Mouse (Mus musculus) spleen, adult 18-20 months (tissue): ENCODE data around the gene Tyro3.

Experiments used
- DNase-seq, 2 experiments: peaks; one replicate each; pipeline ENCODE4 v3.0.0; 2022; ENCODE audit warnings: mixed read lengths in 2 of 2

The Tyro3 gene

DNA sequence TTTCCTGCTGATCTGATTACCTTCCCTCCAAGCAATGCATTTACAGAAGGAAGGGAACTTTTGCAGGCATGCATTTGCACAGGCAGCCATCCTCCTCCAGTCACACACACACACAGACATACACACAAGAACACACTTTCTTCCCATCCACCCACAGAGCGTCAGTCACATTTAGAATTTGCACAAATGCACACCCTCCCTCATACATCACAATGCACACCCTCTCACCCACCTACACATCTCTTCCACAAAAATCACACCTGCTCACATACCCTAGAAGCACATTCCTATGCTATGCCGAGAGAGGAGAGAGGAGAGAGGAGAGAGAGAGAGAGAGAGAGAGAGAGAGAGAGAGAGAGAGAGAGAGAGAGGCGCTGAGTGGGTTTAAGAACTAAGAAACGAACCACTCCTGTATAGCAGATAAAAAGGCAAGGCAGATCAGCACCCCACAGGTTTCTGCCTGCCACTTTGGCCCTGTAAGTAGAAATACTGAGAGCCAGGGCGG is at the start of gene Tyro3:
Tyro3 (plus strand) TSS at position 455 of the 505 bp plus-strand sequence.
- DNase-seq: no peak

DNA sequence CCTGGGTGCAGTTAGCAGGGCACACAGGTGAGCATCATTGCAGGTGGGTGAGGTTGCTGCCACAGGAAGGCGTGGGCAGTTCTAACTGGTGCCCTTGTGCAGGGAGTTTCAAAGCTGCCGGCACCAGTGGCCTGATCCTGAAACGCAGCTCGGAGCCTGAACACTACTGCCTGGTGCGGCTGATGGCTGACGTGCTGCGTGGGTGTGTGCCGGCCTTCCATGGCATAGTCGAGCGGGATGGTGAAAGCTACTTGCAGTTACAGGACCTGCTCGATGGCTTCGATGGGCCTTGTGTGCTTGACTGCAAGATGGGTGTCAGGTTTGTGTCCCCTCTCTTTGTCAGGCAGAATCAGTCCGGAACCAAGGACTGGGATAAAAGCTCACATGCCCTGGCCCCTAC is 48.3 kb upstream of the Tyro3 start:
- DNase-seq: no peak

DNA sequence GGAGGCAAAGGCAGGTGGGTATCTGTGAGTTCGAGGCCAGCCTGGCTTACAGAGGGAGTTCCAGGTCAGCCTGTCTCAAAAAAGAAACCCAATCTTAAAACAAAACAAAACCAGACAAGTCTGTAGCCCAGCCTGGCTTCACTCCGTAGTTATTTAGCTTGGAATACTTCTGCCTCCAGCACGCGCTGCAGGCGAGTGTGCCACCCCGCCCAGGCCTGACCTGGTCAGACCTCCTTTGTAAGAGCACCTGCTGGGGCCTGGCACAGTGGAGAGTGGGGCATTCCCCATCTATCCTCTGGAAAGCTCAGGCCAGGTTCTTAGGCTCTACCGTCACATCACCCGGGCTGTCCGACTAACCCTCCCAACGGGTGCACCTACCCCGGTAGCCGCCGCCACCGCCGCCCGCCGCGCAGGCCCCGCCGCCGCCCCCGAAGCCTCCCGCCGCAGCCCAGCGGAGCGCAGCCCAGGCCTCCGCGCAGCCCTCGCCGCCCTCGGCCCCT is 39.9 kb upstream of the Tyro3 start:
- no peak for DNase-seq

DNA sequence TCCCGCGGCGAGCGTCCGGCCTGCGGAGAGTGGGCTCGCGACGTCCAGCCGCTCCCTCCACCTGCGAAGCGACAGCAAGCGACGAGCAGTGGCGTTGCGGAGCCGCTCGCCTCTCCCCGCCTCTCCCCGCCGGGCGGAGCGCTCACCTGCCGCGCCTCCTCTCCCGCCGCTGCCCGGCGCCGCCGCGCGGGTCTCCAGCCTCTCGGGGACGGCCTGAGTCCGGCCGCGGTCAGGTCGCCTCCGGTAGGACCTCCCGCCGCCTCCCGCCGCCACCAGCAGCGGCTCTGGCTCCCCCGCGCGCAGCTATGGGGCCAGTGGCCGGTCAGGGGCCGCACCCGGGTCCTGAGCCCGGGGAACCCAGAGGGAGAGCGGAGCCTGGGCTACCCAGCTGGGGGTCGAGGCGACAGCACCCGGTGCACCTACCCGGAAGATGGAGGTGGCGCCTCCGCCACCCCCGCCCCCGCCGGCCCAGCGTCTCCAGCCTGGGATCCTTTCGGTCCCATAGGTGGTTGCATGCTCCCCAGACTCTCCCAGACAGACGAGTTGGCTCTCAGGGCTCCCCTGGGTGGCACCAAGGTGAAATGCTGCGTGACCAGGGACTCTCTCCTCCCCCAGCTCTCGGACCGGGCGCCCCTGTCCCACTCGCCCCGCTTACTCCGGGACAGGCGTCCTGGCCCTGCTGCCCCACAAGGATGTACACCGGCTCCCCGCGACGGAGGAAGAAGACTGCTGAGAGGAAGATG is 39.3 kb upstream of the Tyro3 start:
- peak; percentile 34 to 53 for DNase-seq

DNA sequence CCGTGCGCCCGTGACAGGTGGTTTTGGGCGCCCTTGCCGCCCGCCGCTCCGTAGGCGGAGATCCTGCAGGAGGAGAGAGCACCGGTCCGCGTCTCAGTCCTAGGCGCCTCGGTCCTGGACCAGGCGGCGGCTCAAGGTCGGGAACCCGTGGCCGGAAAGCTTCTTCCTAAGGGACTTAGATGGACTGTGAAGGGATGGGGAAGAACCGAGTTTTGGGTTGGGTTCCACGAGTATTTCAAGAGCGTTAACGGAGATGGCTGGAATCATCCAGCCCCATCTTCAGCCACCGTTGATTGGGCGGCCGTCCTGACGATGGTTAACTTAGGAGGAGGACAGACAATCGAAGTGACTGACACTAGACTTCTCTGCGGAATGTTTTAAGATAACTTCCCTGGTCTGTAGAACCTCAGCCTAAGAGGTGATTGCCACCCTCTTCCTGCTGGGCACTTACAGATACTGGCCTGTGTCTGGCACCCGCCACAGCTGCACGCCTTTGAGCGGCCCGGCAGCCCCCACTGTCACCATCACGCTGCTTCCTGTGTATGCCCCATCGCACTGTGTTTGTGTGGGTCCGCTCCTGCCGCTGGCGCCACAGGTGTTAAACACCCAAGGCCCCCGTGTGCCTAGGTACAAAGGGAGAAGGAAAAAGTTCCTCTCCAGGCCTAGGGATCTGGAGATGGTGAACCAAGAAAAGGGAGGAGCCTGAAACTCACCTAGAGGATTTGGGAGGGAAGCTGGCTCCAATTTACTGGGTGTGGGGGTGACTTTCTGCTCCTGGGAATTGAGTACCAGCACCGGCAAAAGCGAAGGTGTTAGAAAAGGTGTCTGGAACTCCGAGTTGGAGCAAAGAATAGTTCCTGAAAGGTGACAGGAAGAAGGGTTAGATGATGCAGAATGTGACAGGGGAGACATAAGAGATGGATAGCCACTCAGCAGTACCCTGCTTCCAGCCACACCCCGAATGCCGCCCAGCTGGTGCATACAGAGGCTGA is 38.4 kb upstream of the Tyro3 start:
- peak; percentile 54 to 58 for DNase-seq

DNA sequence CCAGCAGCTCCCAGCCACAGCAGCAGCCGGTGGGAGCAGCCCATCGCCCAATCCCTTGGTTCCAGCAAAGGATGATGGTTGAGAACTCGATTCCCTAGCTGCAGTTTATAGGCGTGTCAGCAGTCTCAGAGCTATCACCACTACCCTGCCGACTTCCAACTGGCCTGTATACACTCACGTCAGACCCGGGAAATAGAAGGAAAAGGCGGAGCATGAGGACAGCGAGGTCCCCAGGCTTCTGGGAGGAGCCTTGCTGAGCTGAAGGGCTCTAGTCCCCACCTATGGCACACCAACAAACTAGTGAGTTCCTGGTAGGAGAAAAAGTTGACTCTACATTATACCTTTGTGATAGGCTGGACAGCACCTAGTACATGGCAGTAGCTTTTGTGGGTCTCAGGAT is 37.3 kb upstream of the Tyro3 start, which contains the start of gene Ltk:
Ltk (minus strand) TSS at position 181 of the 400 bp plus-strand sequence.
- DNase-seq: no peak

DNA sequence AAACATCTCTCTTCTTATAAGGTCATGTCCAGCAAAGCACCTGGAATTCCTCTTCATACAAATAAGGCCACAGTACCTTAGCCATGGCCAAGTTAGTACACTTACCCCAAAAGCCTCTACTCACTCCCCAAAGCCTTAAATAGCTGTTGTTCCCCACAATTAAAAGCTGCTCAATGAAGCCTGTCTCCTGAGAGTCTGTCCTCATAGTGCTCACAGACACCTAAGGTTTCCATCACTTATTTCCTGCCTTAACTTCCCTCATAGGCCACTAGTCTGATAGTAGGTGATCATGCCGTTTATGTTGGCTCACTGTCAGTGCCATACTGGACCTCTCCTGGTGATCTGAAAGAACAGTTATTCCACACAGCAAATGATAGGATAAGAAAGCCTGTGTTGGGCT is 35.3 kb upstream of the Tyro3 start:
- no peak for DNase-seq

DNA sequence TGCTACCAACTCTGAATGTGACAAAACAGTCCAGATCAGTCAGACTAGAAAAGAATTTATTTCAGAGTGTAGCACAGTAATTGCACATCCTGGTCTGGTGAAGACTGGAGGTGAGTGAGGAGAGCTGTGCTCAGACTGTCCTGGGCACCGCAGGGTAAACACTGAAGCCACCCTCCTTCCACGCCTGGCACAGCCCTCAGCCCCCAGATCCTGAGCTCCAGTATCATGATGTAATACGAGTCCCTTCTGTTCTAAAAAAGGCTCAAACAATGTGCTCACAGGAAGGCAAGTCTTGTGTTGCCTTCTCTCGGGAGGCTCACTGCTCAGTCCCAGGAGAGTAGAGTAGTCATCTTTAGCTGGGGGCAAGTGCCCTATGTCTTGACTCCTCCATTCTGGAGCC is 33.6 kb upstream of the Tyro3 start:
- DNase-seq: no peak

DNA sequence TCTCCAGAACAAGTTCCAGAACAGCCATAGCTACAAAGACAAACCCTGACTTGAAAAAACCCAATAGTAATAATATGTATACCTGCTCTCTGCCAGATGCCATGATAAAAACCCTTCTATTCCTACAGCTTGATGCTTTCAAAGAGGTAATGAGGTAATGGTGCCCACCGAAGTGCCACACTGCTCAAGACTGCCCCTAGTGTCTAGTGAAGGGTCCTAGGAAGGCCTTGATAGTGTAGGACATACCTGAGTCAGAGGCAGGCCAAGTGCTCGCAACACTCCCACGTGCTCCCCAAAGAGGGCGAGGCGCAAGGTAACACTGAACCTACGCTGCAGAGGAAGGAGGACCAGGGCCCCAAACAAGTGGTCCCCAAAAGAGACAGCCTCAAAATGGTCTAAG is 30.3 kb upstream of the Tyro3 start:
- DNase-seq: no peak

DNA sequence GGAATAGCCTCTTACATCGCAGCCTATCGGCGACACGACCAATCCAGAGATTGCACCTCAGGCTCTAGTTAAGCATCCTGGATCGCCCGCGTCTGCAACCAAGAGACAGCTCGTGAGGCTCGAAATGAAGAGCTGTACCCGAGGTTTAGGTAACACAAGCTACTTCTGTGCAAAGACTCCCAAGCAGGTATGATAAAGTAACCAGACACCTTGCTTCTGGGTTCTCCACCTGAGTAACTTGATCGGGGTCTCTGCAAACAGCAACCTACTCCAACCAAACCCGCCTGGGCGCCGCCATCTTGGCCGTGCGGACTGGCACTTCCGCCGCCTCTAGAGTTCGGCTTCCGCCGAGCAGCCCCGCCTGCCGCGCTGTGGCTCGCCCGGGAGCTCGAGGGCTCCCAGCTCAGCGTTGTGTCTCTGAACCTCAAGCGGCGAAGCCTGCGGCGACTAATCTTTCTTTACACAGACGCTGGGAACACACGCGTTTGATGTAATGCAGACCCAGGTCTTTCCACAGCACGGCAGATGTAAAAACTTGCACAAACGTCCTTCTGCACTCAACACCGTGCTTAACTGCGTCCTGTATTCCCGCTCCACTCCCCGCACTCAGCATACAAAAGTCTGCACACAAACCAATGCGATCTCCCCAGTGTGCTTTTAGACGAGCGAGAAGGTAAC is 10.2 kb upstream of the Tyro3 start, which contains the start of gene Rpap1:
Rpap1 (minus strand) TSS at position 332 of the 678 bp plus-strand sequence.
- DNase-seq: peak; percentile 64 to 81

DNA sequence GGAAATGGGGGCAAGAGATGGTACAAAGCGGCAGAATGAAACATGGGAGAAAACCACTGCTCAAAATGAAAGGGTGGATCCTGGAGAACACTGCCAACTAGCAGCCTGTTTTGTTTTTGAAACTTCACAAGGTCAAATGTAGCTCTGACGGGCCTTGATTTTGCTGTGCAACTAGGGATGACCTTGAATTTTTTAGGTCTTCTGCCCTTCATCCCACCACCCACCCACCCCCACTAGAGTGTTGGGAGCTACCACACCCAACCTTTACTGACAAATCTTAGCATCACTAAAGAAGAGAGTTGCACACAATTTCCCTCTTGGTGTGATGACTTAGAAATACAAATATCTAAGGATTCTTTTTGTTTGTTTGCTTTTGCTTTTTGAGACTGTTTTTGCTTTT is 7.5 kb upstream of the Tyro3 start:
- DNase-seq: no peak

DNA sequence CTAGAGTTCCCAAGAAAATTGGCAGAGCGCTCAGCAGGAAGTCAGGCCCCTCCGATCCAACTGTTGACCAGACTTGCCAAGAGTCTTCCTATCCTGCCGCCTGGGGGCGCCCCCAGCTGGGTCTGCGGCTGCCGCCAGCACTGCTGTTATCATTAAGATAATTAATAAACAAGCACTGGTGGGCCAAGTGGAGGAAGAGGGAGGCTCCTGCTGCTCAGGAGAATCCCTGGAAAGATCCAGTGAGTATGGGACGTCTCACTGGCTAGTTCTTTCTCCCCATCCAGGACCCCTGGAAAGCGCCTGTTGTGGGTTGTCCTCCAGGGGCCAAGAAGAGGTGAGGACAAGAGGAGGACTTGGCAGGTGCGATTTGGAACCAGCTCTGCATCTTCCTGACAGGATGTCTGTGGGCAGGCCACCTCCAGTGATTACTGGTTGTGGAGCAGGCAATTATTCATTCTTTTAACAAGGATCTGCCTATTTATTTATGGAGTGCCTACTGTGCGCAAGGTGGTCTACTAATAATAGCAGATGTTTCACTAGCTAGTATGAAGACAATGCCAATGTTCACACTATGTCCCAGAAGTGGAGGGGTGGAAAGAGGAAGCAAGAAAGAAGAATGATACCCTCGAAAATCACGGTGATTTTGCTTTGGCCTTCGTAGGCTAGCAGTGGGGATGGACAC is 854 bp downstream of the Tyro3 start:
- peak in 1 of 2 experiments; percentile 49 for DNase-seq

DNA sequence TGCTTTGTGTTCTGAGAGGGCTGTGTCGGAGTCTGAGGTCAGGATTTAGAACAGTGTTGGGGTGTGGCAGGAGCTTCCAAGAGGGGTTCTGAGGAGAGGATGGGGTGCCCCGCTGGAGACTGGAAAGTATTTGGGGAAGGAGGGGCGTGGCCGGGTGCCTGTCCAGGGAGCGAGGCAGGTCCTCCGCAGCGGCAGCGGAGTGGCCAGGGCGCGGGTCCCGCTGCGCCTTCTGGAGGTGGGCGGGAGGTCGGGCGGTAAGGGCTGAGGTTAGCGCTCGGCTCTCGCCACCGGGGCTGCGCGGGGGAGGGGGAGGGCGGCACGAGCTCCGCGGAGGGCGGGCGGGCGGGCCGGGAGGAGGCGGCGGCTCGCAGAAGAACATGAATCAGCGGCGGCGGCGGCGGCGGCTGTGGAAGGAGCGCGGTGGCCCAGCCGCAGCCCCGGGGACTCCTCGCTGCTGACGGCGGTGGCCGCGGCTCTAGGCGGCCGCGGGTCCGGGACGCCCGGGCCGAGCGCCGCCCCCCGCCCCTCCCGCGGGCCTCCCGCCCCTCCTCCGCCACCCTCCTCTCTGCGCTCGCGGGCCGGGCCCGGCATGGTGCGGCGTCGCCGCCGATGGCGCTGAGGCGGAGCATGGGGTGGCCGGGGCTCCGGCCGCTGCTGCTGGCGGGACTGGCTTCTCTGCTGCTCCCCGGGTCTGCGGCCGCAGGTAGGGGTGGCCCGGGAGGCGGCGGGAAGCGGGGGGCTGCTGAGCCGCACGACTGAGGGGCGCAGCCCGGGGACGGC is 1.8 kb downstream of the Tyro3 start:
- peak in 1 of 2 experiments; percentile 41 for DNase-seq

DNA sequence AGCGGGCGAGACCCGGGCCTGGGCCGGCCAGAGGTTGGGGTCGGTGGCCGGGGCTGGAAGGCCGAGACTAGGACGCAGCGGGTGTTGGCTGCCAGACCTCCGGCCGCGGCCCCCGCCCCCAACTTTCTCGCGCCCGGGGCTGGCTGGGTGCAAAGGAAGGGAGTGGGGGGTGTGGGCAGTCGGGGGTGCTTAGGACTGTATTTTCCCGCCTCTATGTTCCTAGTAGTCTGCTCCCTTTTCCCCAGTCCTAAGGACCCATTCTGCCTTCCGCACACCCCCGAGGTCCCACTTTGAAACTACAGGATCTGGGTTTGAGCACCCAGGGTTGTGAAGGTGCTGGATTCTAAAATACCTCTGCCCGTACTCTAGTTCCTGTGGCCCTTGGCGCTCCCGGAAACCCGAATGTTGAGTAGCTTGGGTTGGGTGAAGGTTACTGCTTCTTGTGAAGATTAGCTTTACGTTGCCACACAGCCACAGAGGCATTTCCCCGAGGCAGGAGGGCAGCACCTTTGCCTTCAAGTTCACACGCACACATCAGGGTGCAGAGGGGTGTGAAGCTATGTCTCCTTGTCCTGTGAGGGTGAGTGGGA is 2.5 kb downstream of the Tyro3 start:
- peak in 1 of 2 experiments; percentile 19 for DNase-seq

DNA sequence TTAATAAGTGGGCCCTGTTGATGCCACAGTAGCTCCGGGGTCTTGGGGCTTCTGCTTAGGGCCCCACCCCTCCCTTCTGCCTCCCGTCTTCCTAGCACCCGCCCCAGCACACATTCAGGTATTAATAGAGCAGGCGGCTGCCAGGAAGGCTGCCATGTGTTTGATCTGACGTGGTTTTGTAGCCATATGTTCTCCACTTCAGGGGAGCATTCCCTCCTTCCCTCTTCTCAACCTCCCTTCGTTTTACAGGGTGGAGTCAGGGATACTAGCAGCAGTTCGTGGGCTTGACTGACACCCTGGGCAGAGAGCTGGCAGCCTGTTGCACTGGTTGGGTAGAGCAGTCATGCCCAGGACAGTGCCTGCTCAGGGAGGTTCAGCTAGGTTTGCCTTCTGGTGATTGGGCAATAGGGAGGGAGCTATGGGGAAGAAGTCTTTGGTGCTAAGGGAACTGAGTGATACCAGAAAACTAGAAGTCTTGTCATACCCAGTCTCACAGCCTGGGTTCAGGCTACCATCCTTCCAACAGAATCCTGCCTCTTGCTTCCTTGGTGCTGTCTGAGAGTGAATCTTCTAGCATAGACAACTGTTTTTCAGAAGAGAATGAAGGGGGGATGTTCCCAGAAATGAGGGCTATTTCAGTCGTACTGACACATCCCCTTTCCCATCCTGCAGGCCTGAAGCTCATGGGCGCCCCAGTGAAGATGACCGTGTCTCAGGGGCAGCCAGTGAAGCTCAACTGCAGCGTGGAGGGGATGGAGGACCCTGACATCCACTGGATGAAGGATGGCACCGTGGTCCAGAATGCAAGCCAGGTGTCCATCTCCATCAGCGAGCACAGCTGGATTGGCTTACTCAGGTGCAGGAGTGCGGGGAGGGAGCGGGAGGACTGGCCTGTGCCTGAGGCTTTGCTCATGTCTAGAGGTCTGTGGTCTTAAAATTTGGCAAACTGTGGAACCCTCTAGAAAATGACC is 3.6 kb downstream of the Tyro3 start:
- no peak for DNase-seq

DNA sequence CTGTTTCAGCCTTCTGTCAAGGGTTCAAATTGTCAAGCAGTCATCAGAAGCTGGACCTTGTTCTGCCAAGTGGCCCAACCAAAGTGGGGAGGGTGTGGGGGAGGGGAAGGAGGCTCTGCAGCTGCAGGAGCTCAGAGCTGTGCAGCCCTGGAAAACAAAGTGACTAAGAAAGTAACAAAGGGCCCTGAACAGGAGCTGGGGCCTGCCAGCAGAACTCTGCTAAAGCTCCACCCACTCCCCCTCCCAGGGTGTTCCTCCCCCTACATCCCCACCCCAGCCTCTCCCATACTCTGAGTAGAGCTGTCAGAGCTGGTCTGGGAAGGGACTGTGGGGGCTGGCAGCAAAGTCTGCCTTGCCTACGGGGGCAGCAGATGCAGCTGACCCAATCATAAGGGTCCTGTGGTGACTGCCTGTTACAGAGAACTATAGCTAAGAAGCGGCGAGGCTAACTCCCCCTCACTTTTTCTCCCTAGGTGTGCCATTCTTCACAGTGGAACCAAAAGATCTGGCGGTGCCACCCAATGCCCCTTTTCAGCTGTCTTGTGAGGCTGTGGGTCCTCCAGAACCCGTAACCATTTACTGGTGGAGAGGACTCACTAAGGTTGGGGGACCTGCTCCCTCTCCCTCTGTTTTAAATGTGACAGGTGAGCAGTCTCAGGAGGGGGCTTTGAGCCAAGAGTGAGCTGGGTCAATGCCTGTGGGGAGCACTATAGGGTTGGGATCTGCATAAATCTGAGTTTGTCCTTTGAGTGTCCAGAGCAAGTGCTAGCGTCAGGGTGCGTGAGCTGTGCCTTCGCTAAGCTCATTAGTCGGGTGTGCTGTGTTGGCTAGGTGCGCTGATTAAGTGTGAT is 5.5 kb downstream of the Tyro3 start:
- DNase-seq: no peak

DNA sequence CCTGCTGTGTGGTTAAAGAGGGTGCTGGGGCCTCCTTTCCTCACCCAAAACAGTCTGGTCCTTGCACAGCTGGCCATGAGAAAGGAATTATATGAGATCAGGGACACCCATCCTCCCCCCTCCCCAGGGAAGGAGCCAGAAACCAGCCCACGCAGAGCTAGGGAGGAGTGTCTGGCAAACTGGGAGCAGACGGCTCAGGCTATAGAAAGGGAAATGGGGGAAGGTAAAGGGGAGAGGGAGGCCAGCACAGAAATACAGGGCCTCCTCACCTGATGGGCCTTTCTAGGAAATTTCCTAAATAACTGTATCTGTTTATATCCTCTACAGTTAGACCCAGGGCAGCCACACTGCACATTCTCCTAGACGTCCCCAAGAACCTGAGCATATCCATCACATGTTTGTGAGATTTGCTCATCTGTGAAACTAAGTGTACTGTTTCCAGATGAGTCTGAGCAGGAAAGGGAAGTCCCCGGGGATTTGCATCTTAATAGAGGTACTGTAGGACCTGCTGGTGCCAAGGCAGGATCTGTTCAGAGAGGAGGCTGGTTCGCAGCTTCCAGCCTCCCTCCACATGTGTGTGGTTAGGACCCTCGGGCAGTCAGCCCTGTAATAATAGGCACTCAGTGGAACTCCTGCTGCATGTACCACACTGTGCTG is 6.2 kb downstream of the Tyro3 start:
- no peak for DNase-seq

DNA sequence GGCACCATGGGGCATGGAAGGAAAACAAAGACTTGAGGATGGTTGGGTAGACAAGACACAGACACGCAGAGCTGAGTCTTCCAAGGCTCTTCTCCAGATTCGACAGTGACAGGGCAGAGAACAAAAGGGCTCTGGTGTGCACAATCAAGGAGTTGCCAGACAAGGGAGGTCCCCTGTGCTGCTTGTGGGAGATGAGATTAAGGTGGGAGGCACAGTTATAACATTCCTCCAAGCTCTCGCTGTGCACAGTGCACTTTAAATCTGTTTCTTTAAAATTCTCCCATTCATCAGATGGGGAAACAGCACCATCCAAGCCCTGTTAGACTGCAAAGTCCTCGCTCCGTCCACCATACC is 6.7 kb downstream of the Tyro3 start:
- no peak for DNase-seq
